In genomic region chr7:132772440-132772839, GRCm38 (mm10) we compare ENCODE assay signal across 12 mouse cellular contexts. TPM values are rescaled to one million over a fixed set of nuclear protein-coding genes. Genes with fewer than 3 reads are reported as not detected.
A peak's percentile ranks its signal among the peaks of the same experiment; 100 is the strongest.
DNase-seq lines count a peak whose midpoint lies in the region; ATAC-seq and TF ChIP-seq lines count a peak whose summit lies in the region.
"Had no signal": no experiment of that assay in that cellular context is flagged by ENCODE, and none has a peak within 500 bp of the region (broad histone marks: within the 10 kb centered on the region; RNA-seq: fewer than 3 reads in every experiment).

No protein-coding gene starts in this region.

- H3K27ac ChIP-seq in left cerebral cortex, adult 2 months = peak overlapping the region; percentile 56
- H3K27ac ChIP-seq in brown adipose tissue, adult 24 weeks (replicated peaks; ENCODE audit: low read depth, low read length) = 0 out of 2 replicates have a peak overlapping the region, but pooled peaks have one; percentile 4
- peak overlapping the region; percentile 99 for H3K27ac ChIP-seq in liver, embryonic 14.5 days
- no peak overlapping the region for H3K27ac ChIP-seq in forebrain, embryonic 10.5 days
- H3K27ac ChIP-seq: hindbrain, postnatal 0 days had no signal

- H3K4me3 ChIP-seq in left cerebral cortex, adult 2 months = no peak overlapping the region
- no peak overlapping the region for H3K4me3 ChIP-seq in brown adipose tissue, adult 24 weeks (ENCODE audit: insufficient read depth, low read depth, low read length)
- peak overlapping the region; percentile 86 to 87 for H3K4me3 ChIP-seq in liver, embryonic 14.5 days (ENCODE audit: insufficient read depth in 1 of 2, low read depth in 2 of 2, low read length in 2 of 2)
- H3K4me3 ChIP-seq in forebrain, embryonic 10.5 days = no peak overlapping the region
- H3K4me3 ChIP-seq: forebrain, embryonic 13.5 days; heart, adult 2 months had no signal

- peak; percentile 89 for ATAC-seq in liver, embryonic 14.5 days (ENCODE audit: insufficient read depth)
- ATAC-seq: forebrain, embryonic 13.5 days; hindbrain, postnatal 0 days had no signal

- intact Hi-C loops in left cerebral cortex, adult 2 months (cut with DNase I) = no loop called here

- peaks cover 58% of the 10 kb centered on the region for H3K4me1 ChIP-seq in brown adipose tissue, adult 24 weeks (ENCODE audit: control insufficient read depth, insufficient read depth, insufficient read length, low read length)
- H3K4me1 ChIP-seq in liver, embryonic 14.5 days (replicated peaks; ENCODE audit: control insufficient read depth in 2 of 2, insufficient read depth in 2 of 2, low read length in 1 of 2) = peaks cover 61 to 75% of the 10 kb centered on the region in 2 experiments
- H3K4me1 ChIP-seq in forebrain, embryonic 10.5 days = peaks cover 40% of the 10 kb centered on the region

- 13% methylated on average over 5 of the region's 5 CpGs for WGBS in liver, embryonic 14.5 days (ENCODE audit: insufficient replicate concordance)
- whole genome bisulfite sequencing in forebrain, embryonic 10.5 days = 91% methylated on average over 5 of the region's 5 CpGs

- TF ChIP-seq EP300 in liver, embryonic 14.5 days (IDR thresholded peaks at IDR 0.05; ENCODE audit: low read depth) = peak; percentile 92

- no peaks in the 10 kb centered on the region for H3K9me3 ChIP-seq in liver, embryonic 14.5 days (ENCODE audit: control insufficient read depth, low read length)
- no peaks in the 10 kb centered on the region for H3K9me3 ChIP-seq in forebrain, embryonic 10.5 days
- H3K9me3 ChIP-seq: forebrain, embryonic 13.5 days had no signal

- H3K36me3 ChIP-seq in liver, embryonic 14.5 days (replicated peaks; ENCODE audit: control insufficient read depth, insufficient read depth, low read depth) = peaks cover 41% of the 10 kb centered on the region
- H3K36me3 ChIP-seq in forebrain, embryonic 10.5 days (replicated peaks) = peaks cover 90% of the 10 kb centered on the region

- peak overlapping the region; percentile 73 for H3K4me2 ChIP-seq in liver, embryonic 14.5 days (ENCODE audit: low read depth)
- H3K4me2 ChIP-seq: forebrain, embryonic 13.5 days had no signal

- DNase-seq in left cerebral cortex, adult 2 months (ENCODE audit: extremely low spot score in 1 of 2, low spot score in 2 of 2) = no peak
- no peak for DNase-seq in left cerebral cortex, adult 11 months (ENCODE audit: low spot score)
- peak; percentile 91 to 93 (median 92) for DNase-seq in liver, embryonic 14.5 days (ENCODE audit: low read depth in 3 of 3, low spot score in 3 of 3)
- peak; percentile 70 for DNase-seq in thymus, postnatal 0 days (ENCODE audit: low spot score)
- DNase-seq in adrenal gland, postnatal 14 days = no peak
- no peak for DNase-seq in forebrain, embryonic 10.5 days (ENCODE audit: extremely low spot score, low spot score)
- DNase-seq in left cerebral cortex, adult 8-10 months (ENCODE audit: low spot score in 2 of 2) = no peak
- DNase-seq: cerebellum, postnatal 36 days had no signal

- TF ChIP-seq CTCF in left cerebral cortex, adult 2 months (IDR thresholded peaks at IDR 0.05) = no peak
- TF ChIP-seq CTCF in liver, embryonic 14.5 days (IDR thresholded peaks at IDR 0.05; ENCODE audit: low read depth) = no peak

- H3K27me3 ChIP-seq in liver, embryonic 14.5 days (ENCODE audit: control insufficient read depth, insufficient read depth, low read length) = no peaks in the 10 kb centered on the region
- no peaks in the 10 kb centered on the region for H3K27me3 ChIP-seq in forebrain, embryonic 10.5 days (ENCODE audit: poor library complexity, severe bottlenecking)
- H3K27me3 ChIP-seq: forebrain, embryonic 13.5 days had no signal

- peak overlapping the region; percentile 94 for H3K9ac ChIP-seq in liver, embryonic 14.5 days (replicated peaks)
- H3K9ac ChIP-seq: forebrain, embryonic 13.5 days had no signal

RNA-seq across cellular contexts. Expression of gene Fam53b, which starts 41.2 kb away (rescaled TPM):
- 10 to 100 TPM; 57.1 to 75.2 TPM for total RNA-seq in left cerebral cortex, adult 2 months (2021)
- 44.1 and 50.2 TPM in 2 replicates for polyA plus RNA-seq in brown adipose tissue, adult 24 weeks (2012; ENCODE audit: insufficient read depth, insufficient read length, missing spikeins)
- 12.9 and 14.7 TPM in 2 replicates for polyA plus RNA-seq in liver, embryonic 14.5 days (2012; rRNA removed)
- polyA plus RNA-seq in liver, embryonic 14.5 days (2014; fragmentation: Nextera tagmentation; extraction: Ambion mirVana) = 20.0 and 22.2 TPM in 2 replicates
- polyA plus RNA-seq in thymus, postnatal 0 days (2015; fragmentation: Nextera tagmentation; extraction: Ambion mirVana) = 30.5 and 37.7 TPM in 2 replicates
- 64.8 and 65.8 TPM in 2 replicates for total RNA-seq in adrenal gland, postnatal 14 days (2021)
- 39.4 and 39.5 TPM in 2 replicates for polyA plus RNA-seq in forebrain, embryonic 10.5 days (2016; fragmentation: Nextera tagmentation; extraction: Ambion mirVana)
- total RNA-seq in left cerebral cortex, adult 8-10 months (2022) = 10 to 100 TPM; 57.0 to 68.5 (median 63.4) TPM

Comparison
In these comparisons a context has a peak if more than half of its experiments do, and no peak if none do; other contexts are left out.
1. DNase-seq: peak in liver, embryonic 14.5 days (3 of 3) and thymus, postnatal 0 days (single experiment); none in left cerebral cortex, adult 2 months (0 of 2), left cerebral cortex, adult 11 months (single experiment), adrenal gland, postnatal 14 days (single experiment), forebrain, embryonic 10.5 days (single experiment) and left cerebral cortex, adult 8-10 months (0 of 2).
2. H3K4me3 ChIP-seq: peak in liver, embryonic 14.5 days (2 of 2); none in left cerebral cortex, adult 2 months (single experiment), brown adipose tissue, adult 24 weeks (single experiment) and forebrain, embryonic 10.5 days (single experiment).